Mouse (Mus musculus) cortical plate, adult 2 months (tissue): Measurements from ENCODE around the gene Npsr1.

Experiments used
- CTCF ChIP-seq: fragments of 200-500 bp; IDR thresholded peaks from 2 replicates; pipeline ENCODE4 v1.5.1; 2011; ENCODE audit warnings: mild to moderate bottlenecking, control low read depth, low read length; ENCODE audit not compliant: insufficient read depth; ENCODE audit errors: extremely low read depth
- POLR2A ChIP-seq: fragments of 200-500 bp; IDR thresholded peaks from 2 replicates; pipeline ENCODE4 v1.6.1; 2011; ENCODE audit warnings: mild to moderate bottlenecking, low read length, control low read depth; ENCODE audit not compliant: insufficient read depth; ENCODE audit errors: extremely low read depth

DNA sequence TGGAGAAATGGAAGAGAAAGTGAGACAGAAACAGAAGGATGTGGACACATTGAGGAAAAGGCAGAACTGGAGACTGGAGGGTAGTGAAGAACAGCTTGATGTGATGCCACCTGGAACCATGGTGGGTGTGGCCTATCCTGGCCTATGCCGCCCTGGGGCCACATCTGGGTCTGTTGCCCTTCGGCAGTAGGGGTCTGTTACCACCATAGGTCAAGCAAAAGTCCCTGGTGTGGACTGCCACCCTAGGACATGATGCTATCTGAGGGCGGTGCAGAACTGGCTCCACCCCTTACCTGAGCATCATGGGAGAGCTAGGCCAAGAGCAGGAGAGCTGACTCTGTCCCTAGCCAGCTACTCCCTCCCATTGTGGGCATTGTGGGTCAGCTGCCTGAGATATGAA lies 253.6 kb downstream of the Npsr1 start:
- TF ChIP-seq CTCF (no peak), POLR2A (no peak)
